Mouse (Mus musculus): Measurements from ENCODE around the gene Jakmip3.

The Jakmip3 gene

DNA sequence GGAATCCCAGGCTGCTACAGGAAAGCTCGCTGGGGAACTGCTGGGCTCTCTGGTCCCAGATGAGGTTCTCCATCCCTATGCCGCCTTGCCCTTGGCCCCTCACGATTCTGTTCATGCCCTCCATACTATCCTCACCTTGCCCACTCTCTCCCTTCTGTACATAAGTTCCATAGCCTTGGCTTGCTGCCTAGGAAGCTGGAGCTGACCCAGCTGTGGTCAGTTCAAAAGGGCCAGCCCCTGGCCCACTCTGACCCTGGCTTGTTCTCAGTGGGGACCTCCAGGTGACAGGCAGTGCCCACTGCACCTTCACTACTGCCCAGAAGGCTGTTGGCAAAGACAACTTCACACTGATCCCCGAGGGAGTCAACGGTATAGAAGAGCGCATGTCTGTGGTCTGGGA lies 155.9 kb downstream of the Jakmip3 start:
- no peak for DNase-seq (ENCODE audit: low spot score)

- no peak for DNase-seq (ENCODE audit: low spot score)
These were observed 160.1 kb downstream of the Jakmip3 start for GRCm38 (mm10) chr7:139100531-139101095.

DNA sequence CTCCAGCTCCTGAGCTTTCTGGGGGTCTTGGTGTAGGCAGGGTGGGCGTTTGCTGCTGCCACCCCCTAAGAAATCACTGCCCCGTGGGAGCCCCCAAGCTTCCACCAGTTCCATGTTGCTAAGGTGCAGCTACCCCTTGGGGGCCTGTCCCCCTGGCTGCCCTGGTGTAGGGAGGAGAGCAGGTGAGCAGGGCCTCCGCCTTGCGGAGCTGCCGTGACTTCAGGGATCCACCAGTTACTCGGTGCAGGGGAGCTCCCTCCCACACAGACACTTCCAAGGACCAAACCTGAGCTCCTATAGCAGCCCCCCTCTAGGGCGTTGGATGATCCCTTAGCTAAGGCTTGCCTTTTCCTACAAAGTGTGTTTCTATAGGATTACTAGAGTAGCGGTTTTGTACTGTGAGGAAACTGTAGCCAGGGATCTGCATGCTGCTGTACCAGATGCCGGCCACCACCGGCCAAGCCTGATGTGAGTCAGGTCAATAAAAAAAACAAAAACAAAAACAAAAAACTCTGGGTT lies 160.8 kb downstream of the Jakmip3 start:
- no peak for DNase-seq (ENCODE audit: low spot score)

DNA sequence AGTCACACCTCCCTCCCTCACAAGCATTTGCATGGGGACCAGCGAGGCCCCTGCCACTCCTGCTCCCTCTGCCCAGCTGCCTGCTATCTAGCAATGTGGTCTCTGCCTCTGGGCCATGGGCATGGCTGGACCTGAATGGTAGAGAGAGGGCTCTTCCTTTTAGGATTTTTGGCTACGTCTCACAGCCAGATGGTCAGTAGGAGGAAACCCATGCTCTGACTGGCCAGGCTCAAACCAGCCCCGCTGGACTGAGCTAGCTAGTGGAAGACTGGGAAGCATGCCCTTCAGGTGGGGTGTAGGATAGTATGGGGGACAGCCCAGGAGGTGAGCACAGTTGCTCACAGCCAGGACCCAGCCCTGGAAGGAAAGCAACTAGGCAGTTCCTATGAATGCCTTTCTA lies 161.3 kb downstream of the Jakmip3 start:
- DNase-seq (ENCODE audit: low spot score) = no peak

GRCm38 (mm10) chr7:139103960-139104381 lies 163.4 kb downstream of the Jakmip3 start:
- DNase-seq (ENCODE audit: low spot score) = peak; percentile 47

- no peak for DNase-seq (ENCODE audit: low spot score)
These were observed 164.5 kb downstream of the Jakmip3 start for GRCm38 (mm10) chr7:139105076-139105475.

DNA sequence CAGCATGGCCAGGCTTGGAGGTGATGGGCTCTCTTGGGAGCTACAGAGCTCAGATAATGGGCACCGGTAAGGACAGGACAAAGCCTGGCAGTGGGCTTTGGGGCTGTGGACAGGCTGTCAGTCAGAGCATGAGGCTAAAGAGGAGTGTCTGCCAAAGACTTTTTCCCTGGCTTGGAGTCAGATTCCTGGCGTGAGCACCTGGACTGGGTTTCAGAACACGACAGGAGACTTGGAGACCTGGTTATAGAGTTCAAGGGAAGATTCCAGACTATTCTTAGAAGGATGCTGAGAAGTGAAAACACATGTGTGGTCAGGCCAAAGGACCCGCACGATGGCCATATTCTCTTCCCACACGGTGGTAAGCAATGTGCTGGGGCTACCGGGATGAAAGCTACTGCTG lies 165.2 kb downstream of the Jakmip3 start:
- no peak for DNase-seq (ENCODE audit: low spot score)

- DNase-seq (ENCODE audit: low spot score) = no peak
These were observed 167.5 kb downstream of the Jakmip3 start for GRCm38 (mm10) chr7:139107908-139108650.

GRCm38 (mm10) chr7:139119152-139119774 lies 178.7 kb downstream of the Jakmip3 start:
- peak; percentile 84 for DNase-seq (ENCODE audit: low spot score)

DNA sequence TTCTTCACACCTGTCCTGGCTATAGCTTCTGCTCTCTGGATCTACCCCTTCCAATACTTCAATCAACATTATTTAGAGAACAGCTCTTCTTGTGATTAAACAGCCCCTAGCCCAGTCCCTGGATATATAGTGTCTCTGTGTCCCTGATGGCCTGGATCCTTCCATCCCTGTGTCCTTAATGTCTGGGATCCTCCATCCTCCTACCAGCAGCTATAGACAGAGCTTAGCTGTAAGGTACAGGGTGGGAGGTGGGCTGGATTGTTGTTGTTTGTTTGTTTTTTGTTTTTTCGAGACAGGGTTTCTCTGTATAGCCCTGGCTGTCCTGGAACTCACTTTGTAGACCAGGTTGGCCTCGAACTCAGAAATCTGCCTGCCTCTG lies 179.2 kb downstream of the Jakmip3 start:
- no peak for DNase-seq (ENCODE audit: low spot score)

- no peak for DNase-seq (ENCODE audit: low spot score)
These were observed 185.4 kb downstream of the Jakmip3 start for GRCm38 (mm10) chr7:139125881-139126280.

- no peak for DNase-seq (ENCODE audit: low spot score)
These were observed 186.0 kb downstream of the Jakmip3 start for GRCm38 (mm10) chr7:139126549-139126948.

DNA sequence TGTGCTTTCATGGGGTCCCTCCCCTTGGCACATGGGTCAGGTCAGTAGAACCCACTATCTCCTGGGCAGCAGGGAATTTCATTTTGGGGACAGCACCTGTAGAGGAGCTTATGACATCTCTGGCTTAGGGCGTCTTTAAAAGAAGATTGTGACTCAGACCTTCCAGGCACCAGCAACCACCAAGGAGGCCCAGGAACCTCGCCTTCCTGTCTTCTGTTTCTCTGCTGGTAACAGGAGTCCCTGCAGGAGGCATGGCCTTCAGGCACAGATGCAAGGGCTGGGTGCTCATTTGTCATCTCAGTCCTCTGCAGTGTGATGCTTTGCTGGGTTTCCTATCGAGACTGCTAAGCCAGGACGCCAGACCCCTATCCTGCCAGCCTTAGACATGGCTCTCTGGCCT lies 188.5 kb downstream of the Jakmip3 start:
- no peak for DNase-seq (ENCODE audit: low spot score)

GRCm38 (mm10) chr7:139130361-139130760 lies 189.8 kb downstream of the Jakmip3 start:
- DNase-seq (ENCODE audit: low spot score) = no peak

GRCm38 (mm10) chr7:139131538-139131937 lies 191.0 kb downstream of the Jakmip3 start:
- DNase-seq (ENCODE audit: low spot score) = no peak

- peak; percentile 73 for DNase-seq (ENCODE audit: low spot score)
These were observed 192.9 kb downstream of the Jakmip3 start for GRCm38 (mm10) chr7:139133446-139133845.

Measured in ovary, postnatal 36 days (tissue).